Mouse (Mus musculus) hindbrain, postnatal 0 days (tissue): ENCODE measurements around the gene Arhgap19. TPM values are rescaled to one million over a fixed set of nuclear protein-coding genes. Genes with fewer than 3 reads are reported as not detected.
A peak's percentile ranks its signal among the peaks of the same experiment; 100 is the strongest.

Experiments used
- ATAC-seq: fragments of 200-750 bp; cut with Nextera tagmentation; 2 replicates; pipeline ENCODE4 v1.8.0; 2017; ENCODE audit warnings: mild to moderate bottlenecking, moderate TSS enrichment, moderate library complexity
- DNase-seq: peaks from one replicate; pipeline ENCODE4 v3.0.0-alpha.2; 2015; ENCODE audit warnings: low spot score
- H3K27ac ChIP-seq: fragments of 300-500 bp; sonication (generic); 2 replicates; pipeline ENCODE4 v1.5.1; 2014; ENCODE audit warnings: mild to moderate bottlenecking
- H3K27me3 ChIP-seq: fragments of 300-500 bp; sonication (generic); 2 replicates; pipeline ENCODE4 v1.6.1; 2014; ENCODE audit warnings: low read length, mixed read lengths; ENCODE audit not compliant: insufficient read depth
- H3K36me3 ChIP-seq: fragments of 300-500 bp; sonication (generic); 2 replicates; pipeline ENCODE4 v1.6.1; 2014; ENCODE audit warnings: low read length, mixed read lengths; ENCODE audit not compliant: insufficient read depth
- H3K4me1 ChIP-seq: fragments of 300-500 bp; sonication (generic); 2 replicates; pipeline ENCODE4 v1.6.1; 2014; ENCODE audit warnings: antibody characterized with exemption, low read length, mixed read lengths; ENCODE audit not compliant: insufficient read depth
- H3K4me2 ChIP-seq: fragments of 300-500 bp; sonication (generic); 2 replicates; pipeline ENCODE4 v1.6.1; 2014; ENCODE audit warnings: low read depth, mild to moderate bottlenecking, low read length, moderate library complexity, mixed read lengths
- H3K4me3 ChIP-seq: fragments of 300-500 bp; sonication (generic); 2 replicates; pipeline ENCODE4 v1.5.1; 2014; ENCODE audit warnings: low read length
- H3K9ac ChIP-seq: fragments of 300-500 bp; sonication (generic); replicated peaks from 2 replicates; pipeline ENCODE4 v1.6.1; 2014; ENCODE audit warnings: mild to moderate bottlenecking, low read length, moderate library complexity, mixed read lengths
- H3K9me3 ChIP-seq: fragments of 300-500 bp; sonication (generic); 2 replicates; pipeline ENCODE4 v1.6.1; 2016; ENCODE audit warnings: low read length, mixed read lengths
- CTCF ChIP-seq: IDR thresholded peaks from 2 replicates; pipeline ENCODE4 v1.5.1; 2016; ENCODE audit warnings: antibody characterized with exemption, control low read depth, low read depth
- WGBS: fragments of 180-500 bp; shearing (Covaris S2); extraction: QIAGEN DNeasy Blood & Tissue Kit; methylation state at CpG from one replicate; pipeline ENCODE4 v1.1.7; 2014; 5-methylcytosine and 5-hydroxymethylcytosine counted together
- polyA plus RNA-seq: library from polyadenylated mRNA; unstranded; fragments of >200 nt; fragmentation: Nextera tagmentation; extraction: Ambion mirVana; gene quantifications from 2 replicates; pipeline ENCODE4 v1.2.1, GENCODE M21; 2015
- total RNA-seq: library from RNA; depleted of rRNA; stranded (reverse); fragments of >200 nt; gene quantifications from 2 replicates; pipeline ENCODE4 v1.2.3, GENCODE M21; 2014

The Arhgap19 gene
- total and polyA plus RNA-seq, 2 experiments from 2014 or later: 3.9 to 5.5 TPM

- TF ChIP-seq CTCF: no peak
- H3K27ac ChIP-seq: no peak overlapping the region; the same call in 1 of the 2 replicates
- H3K4me3 ChIP-seq: no peak overlapping the region
- peaks cover 9% of the 10 kb centered on the region for H3K4me1 ChIP-seq
- no peaks in the 10 kb centered on the region for H3K36me3 ChIP-seq
- H3K9me3 ChIP-seq: no peaks in the 10 kb centered on the region
- WGBS: 22% methylated on average over 15 of the region's 15 CpGs
- no peak overlapping the region for H3K9ac ChIP-seq
- peak; percentile 91 for ATAC-seq
- 0 out of 2 replicates have a peak, but pooled peaks cover 4% of the 10 kb centered on the region for H3K27me3 ChIP-seq
- H3K4me2 ChIP-seq: no peak overlapping the region
- peak; percentile 92 for DNase-seq
These were observed 55.8 kb downstream of the Arhgap19 start for GRCm38 (mm10) chr19:41745941-41746557.

- DNase-seq: peak; percentile 78
- no peaks in the 10 kb centered on the region for H3K36me3 ChIP-seq
- peak within 1 kb of the TSS; percentile 62 for H3K4me3 ChIP-seq
- H3K9ac ChIP-seq: peak within 1 kb of the TSS; percentile 61
- peak; percentile 13; the same call in 1 of the 2 replicates for ATAC-seq
- 0% methylated on average over 31 of the region's 44 CpGs for WGBS
- H3K4me2 ChIP-seq: peak within 1 kb of the TSS; percentile 66
- peaks cover 23% of the 10 kb centered on the region for H3K4me1 ChIP-seq
- peak within 1 kb of the TSS; percentile 64; the same call in 1 of the 2 replicates for H3K27ac ChIP-seq
- TF ChIP-seq CTCF: no peak
- peaks cover 9% of the 10 kb centered on the region; the same call in 1 of the 2 replicates for H3K27me3 ChIP-seq
- H3K9me3 ChIP-seq: no peaks in the 10 kb centered on the region
These were observed 58.5 kb downstream of the Arhgap19 start, which contains the start of gene Slit1 for GRCm38 (mm10) chr19:41743396-41743795. Gene Slit1 (minus strand): TSS chr19:41743665.

GRCm38 (mm10) chr19:41738896-41739295 lies 63.0 kb downstream of the Arhgap19 start:
- no peak overlapping the region for H3K9ac ChIP-seq
- peak overlapping the region; percentile 44 for H3K4me2 ChIP-seq
- WGBS: 23% methylated on average over 4 of the region's 4 CpGs
- no peak overlapping the region for H3K27ac ChIP-seq
- no peak for TF ChIP-seq CTCF
- DNase-seq (no peak), ATAC-seq (no peak)
- peaks cover 29% of the 10 kb centered on the region; the same call in 1 of the 2 replicates for H3K4me1 ChIP-seq
- H3K9me3 ChIP-seq: no peaks in the 10 kb centered on the region
- peaks cover 9% of the 10 kb centered on the region; the same call in 1 of the 2 replicates for H3K27me3 ChIP-seq
- H3K36me3 ChIP-seq: no peaks in the 10 kb centered on the region
- no peak overlapping the region for H3K4me3 ChIP-seq

- ATAC-seq (no peak), DNase-seq (no peak)
- no peak for TF ChIP-seq CTCF
- H3K4me1 ChIP-seq: peaks cover 29% of the 10 kb centered on the region; the same call in 1 of the 2 replicates
- H3K4me3 ChIP-seq: peak overlapping the region; percentile 13; the same call in 1 of the 2 replicates
- H3K9me3 ChIP-seq: no peaks in the 10 kb centered on the region
- no peaks in the 10 kb centered on the region for H3K36me3 ChIP-seq
- WGBS: 7% methylated on average over 14 of the region's 14 CpGs
- H3K9ac ChIP-seq: no peak overlapping the region; the same call in 1 of the 2 replicates
- H3K27ac ChIP-seq: peak overlapping the region; percentile 17; the same call in 1 of the 2 replicates
- H3K4me2 ChIP-seq: peak overlapping the region; percentile 44
- H3K27me3 ChIP-seq: peaks cover 9% of the 10 kb centered on the region; the same call in 1 of the 2 replicates
These were observed 63.4 kb downstream of the Arhgap19 start for GRCm38 (mm10) chr19:41738429-41738805.

GRCm38 (mm10) chr19:41737657-41738428 lies 64.0 kb downstream of the Arhgap19 start:
- 3% methylated on average over 18 of the region's 18 CpGs for WGBS
- Histone ChIP-seq H3K4me3 (peak overlapping the region; percentile 13; the same call in 1 of the 2 replicates), H3K4me2 (peak overlapping the region; percentile 44), H3K9ac (no peak overlapping the region; the same call in 1 of the 2 replicates), H3K4me1 (peaks cover 29% of the 10 kb centered on the region; the same call in 1 of the 2 replicates), H3K36me3 (no peaks in the 10 kb centered on the region), H3K9me3 (no peaks in the 10 kb centered on the region), H3K27ac (peak overlapping the region; percentile 17; the same call in 1 of the 2 replicates), H3K27me3 (peaks cover 9% of the 10 kb centered on the region; the same call in 1 of the 2 replicates)
- DNase-seq (peak; percentile 86), ATAC-seq (peak; percentile 54)
- no peak for TF ChIP-seq CTCF

- Histone ChIP-seq H3K9me3 (peaks cover 8% of the 10 kb centered on the region), H3K36me3 (no peaks in the 10 kb centered on the region), H3K4me1 (peaks cover 23% of the 10 kb centered on the region; the same call in 1 of the 2 replicates), H3K27me3 (peaks cover 1% of the 10 kb centered on the region; the same call in 1 of the 2 replicates), H3K4me2 (no peak overlapping the region), H3K4me3 (no peak overlapping the region), H3K27ac (no peak overlapping the region), H3K9ac (no peak overlapping the region)
- 18% methylated on average over 10 of the region's 10 CpGs for WGBS
- DNase-seq (peak; percentile 51), ATAC-seq (peak; percentile 36)
- TF ChIP-seq CTCF: no peak
These were observed 67.2 kb downstream of the Arhgap19 start for GRCm38 (mm10) chr19:41734685-41735084.
